Comparison of ENCODE assay signal across 8 mouse cellular contexts in genomic region chr1:157443723-157444561, GRCm38 (mm10). TPM values are rescaled to one million over a fixed set of nuclear protein-coding genes. Genes with fewer than 3 reads are reported as not detected.
DNase-seq lines count a peak whose midpoint lies in the region; ATAC-seq and TF ChIP-seq lines count a peak whose summit lies in the region.

No protein-coding gene starts in this region.

- no peak for TF ChIP-seq CTCF in liver, postnatal 0 days (IDR thresholded peaks at IDR 0.05; ENCODE audit: low read depth)

- peak; percentile 64 for ATAC-seq in frontal cortex, adult (ENCODE audit: low TSS enrichment)
- no peak for ATAC-seq in liver, postnatal 0 days

- no peak for DNase-seq in frontal cortex, postnatal 36 days (ENCODE audit: low spot score in 2 of 2)
- no peak for DNase-seq in embryonic facial prominence, embryonic 10.5 days (ENCODE audit: low spot score)
- peak; percentile 31 to 41 for DNase-seq in heart, postnatal 14 days
- no peak for DNase-seq in liver, postnatal 0 days
- no peak for DNase-seq in ovary, adult 18-20 months (ENCODE audit: low spot score)
- DNase-seq in gastrocnemius, postnatal 4 days (ENCODE audit: low spot score in 2 of 2) = no peak
- DNase-seq in retina, postnatal 1 day = no peak

- no peaks in the 10 kb centered on the region for H3K36me3 ChIP-seq in embryonic facial prominence, embryonic 10.5 days (replicated peaks)
- no peaks in the 10 kb centered on the region for H3K36me3 ChIP-seq in liver, postnatal 0 days (replicated peaks; ENCODE audit: insufficient read depth, low read length)

- H3K4me2 ChIP-seq in liver, postnatal 0 days (ENCODE audit: low read depth, low read length) = peak overlapping the region; percentile 27

- H3K27me3 ChIP-seq in embryonic facial prominence, embryonic 10.5 days (replicated peaks; ENCODE audit: low read depth, poor library complexity, severe bottlenecking) = peaks cover 38% of the 10 kb centered on the region
- H3K27me3 ChIP-seq in liver, postnatal 0 days (ENCODE audit: insufficient read depth, low read length) = no peaks in the 10 kb centered on the region

- H3K9ac ChIP-seq in liver, postnatal 0 days (replicated peaks) = no peak overlapping the region

- H3K27ac ChIP-seq in embryonic facial prominence, embryonic 10.5 days (replicated peaks) = peak overlapping the region; percentile 81
- H3K27ac ChIP-seq in liver, postnatal 0 days (ENCODE audit: low read depth) = peak overlapping the region; percentile 55; the same call in 1 of the 2 replicates

- no peak for TF ChIP-seq EP300 in liver, postnatal 0 days (IDR thresholded peaks at IDR 0.05; ENCODE audit: low read depth)

- H3K4me3 ChIP-seq in embryonic facial prominence, embryonic 10.5 days = peak overlapping the region; percentile 36; the same call in 1 of the 2 replicates
- H3K4me3 ChIP-seq in liver, postnatal 0 days (ENCODE audit: low read depth, low read length) = no peak overlapping the region

- peaks cover 66% of the 10 kb centered on the region for H3K4me1 ChIP-seq in embryonic facial prominence, embryonic 10.5 days
- peaks cover 4% of the 10 kb centered on the region; the same call in 1 of the 2 replicates for H3K4me1 ChIP-seq in liver, postnatal 0 days (ENCODE audit: insufficient read depth)

- WGBS in embryonic facial prominence, embryonic 10.5 days = 26% methylated on average over 19 of the region's 19 CpGs
- WGBS in liver, postnatal 0 days (ENCODE audit: insufficient replicate concordance) = 35% methylated on average over 19 of the region's 19 CpGs

- intact Hi-C loops in heart, postnatal 14 days (cut with DNase I) = no loop called here

- H3K9me3 ChIP-seq in embryonic facial prominence, embryonic 10.5 days = no peaks in the 10 kb centered on the region
- H3K9me3 ChIP-seq in liver, postnatal 0 days (ENCODE audit: low read length) = no peaks in the 10 kb centered on the region

RNA-seq across cellular contexts. Expression of gene Cryzl2, which starts 14.4 kb away (rescaled TPM):
- polyA plus RNA-seq in embryonic facial prominence, embryonic 10.5 days (2016; fragmentation: Nextera tagmentation; extraction: Ambion mirVana) = 5.4 and 8.1 TPM in 2 replicates
- 10 to 100 TPM; 11.8 to 14.3 TPM for total RNA-seq in heart, postnatal 14 days (2021)
- 9.5 TPM in 2 replicates for polyA plus RNA-seq in liver, postnatal 0 days (2015; fragmentation: Nextera tagmentation; extraction: Ambion mirVana)
- 1 to 10 TPM; 4.3 to 5.6 TPM for total RNA-seq in gastrocnemius, postnatal 4 days (2021)

RNA-seq across cellular contexts. Expression of gene Rasal2, which starts 31.5 kb away (rescaled TPM):
- 8.0 and 9.0 TPM in 2 replicates for polyA plus RNA-seq in embryonic facial prominence, embryonic 10.5 days (2016; fragmentation: Nextera tagmentation; extraction: Ambion mirVana)
- total RNA-seq in heart, postnatal 14 days (2021) = 10 to 100 TPM; 33.0 to 36.5 TPM
- polyA plus RNA-seq in liver, postnatal 0 days (2015; fragmentation: Nextera tagmentation; extraction: Ambion mirVana) = 10.7 and 12.5 TPM in 2 replicates
- total RNA-seq in gastrocnemius, postnatal 4 days (2021) = 10 to 100 TPM; 15.7 to 20.9 TPM

Comparison
In these comparisons a context has a peak if more than half of its experiments do, and no peak if none do; other contexts are left out.
1. DNase-seq: peak in heart, postnatal 14 days (2 of 2); none in frontal cortex, postnatal 36 days (0 of 2), embryonic facial prominence, embryonic 10.5 days (single experiment), liver, postnatal 0 days (single experiment), ovary, adult 18-20 months (single experiment), gastrocnemius, postnatal 4 days (0 of 2) and retina, postnatal 1 day (single experiment).